Mouse (Mus musculus) heart, postnatal 25 days (tissue): ENCODE measurements at regions not wholly inside any gene's neighbourhood (a gene's known extent, or its start where the extent isn't known, plus 50 kb on each side); places are given as distances from the start of the nearest gene placed in this dataset.

ENCODE experiments used
- DNase-seq: peaks from one replicate; pipeline ENCODE4 v3.0.0; 2022; ENCODE audit warnings: low spot score
- intact Hi-C: fragments of 180-260 bp; cut with DNase I; formaldehyde crosslinking; loops from one replicate; pipeline ENCODE4 v1.15.1; 2025

DNA sequence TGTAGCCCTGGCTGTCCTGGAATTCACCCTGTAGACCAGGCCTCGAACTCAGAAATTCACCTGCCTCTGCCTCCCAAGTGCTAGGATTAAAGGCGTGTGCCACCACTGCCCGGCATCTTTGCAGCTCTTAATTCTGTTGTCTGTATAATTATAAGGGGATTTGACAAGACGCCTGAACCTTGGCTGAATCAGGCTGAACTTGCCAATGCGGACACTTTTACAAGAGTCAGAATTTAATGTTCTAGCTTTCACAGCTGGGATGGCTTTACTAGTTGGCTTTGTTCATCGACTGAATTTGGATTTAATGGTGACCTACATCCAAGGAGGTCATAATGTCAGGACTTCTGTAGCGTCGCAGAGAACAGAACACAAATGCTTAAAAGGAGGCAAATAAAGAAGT is 108.3 kb downstream of the Cops8 start:
- no peak for DNase-seq
- intact Hi-C loops, result no loop called here
